Mouse (Mus musculus) cerebellum, adult 9-10 months (tissue): ENCODE measurements around the gene Man2b1.

ENCODE experiments used
- DNase-seq: peaks from one replicate; pipeline ENCODE4 v3.0.0; 2022

Gene Man2b1

DNA sequence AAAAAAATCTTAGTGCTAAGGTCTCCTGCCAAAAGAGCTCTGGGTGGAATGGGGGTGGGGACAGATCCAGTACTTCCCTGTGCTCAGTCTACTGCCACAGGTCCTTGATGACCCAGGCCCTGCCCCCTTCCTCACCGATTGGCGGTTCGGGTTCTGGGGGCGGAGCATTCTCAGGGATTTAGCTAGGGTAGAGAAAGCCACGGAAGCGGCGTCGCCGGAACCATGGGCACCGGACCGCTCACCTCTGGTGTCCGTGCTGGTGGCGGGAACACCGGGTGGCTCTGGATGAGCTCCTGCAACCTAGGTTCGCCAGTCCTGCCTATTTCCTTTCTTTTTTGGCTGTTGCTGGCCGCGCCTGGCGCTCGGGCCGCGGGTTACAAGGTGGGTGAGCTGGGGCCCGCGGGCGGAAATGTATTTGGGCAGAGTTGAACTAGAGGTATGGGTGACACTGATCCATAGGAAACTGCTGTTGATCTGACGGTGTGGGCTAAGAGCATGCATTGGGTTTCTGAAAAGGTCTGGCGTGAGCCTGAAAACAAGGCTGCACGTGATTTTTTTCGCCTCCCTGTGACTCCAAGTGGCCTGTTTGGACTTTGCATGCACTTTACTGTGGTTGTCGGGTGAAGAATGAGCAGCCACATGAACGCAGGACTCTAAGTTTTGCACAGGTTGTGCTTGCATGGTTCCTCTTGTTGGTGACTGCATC is at the start of gene Man2b1:
Gene Man2b1, plus strand, starts transcription at position 163 of the 706 bp plus-strand sequence.
- DNase-seq, result peak; percentile 88

DNA sequence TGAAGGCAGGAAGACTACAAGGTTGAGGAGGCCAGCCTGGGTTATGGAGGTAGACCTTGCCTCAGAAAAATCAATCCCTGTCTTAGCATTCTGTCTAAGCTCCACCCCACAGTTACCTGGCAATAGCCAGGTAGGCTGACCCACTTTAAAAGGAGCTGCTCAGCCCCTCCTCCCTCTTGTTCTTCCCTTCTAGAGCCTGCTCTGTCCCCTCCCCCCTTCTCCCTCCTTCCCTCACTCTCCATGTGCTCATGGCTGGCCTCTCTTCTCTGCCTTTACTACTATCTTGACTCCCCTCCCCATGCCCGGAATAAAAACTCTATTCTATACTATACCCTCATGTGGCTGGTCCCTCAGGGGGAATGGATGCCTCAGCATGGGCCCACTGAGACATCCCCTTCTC is 49.2 kb upstream of the Man2b1 start:
- DNase-seq, result peak; percentile 57

DNA sequence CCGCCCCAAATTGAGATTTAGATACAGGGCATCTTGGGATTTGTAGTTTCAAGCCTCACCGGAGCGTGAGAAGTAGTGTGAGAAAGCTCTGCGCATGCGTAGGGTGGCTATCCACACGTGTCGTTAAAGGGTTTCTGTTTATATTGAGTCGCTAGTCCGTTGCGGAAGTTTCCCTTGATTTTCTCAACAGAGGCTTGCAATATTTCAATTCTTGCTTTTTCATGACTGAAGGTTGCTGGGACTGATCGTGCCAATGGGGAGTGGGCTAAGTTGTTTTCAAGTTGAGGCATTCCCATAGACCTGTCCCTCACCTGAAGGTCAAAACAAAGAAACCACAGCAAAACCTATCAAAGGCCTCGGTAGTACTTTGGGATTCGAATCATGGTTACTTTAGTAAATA is 48.3 kb upstream of the Man2b1 start:
- peak; percentile 76 for DNase-seq

DNA sequence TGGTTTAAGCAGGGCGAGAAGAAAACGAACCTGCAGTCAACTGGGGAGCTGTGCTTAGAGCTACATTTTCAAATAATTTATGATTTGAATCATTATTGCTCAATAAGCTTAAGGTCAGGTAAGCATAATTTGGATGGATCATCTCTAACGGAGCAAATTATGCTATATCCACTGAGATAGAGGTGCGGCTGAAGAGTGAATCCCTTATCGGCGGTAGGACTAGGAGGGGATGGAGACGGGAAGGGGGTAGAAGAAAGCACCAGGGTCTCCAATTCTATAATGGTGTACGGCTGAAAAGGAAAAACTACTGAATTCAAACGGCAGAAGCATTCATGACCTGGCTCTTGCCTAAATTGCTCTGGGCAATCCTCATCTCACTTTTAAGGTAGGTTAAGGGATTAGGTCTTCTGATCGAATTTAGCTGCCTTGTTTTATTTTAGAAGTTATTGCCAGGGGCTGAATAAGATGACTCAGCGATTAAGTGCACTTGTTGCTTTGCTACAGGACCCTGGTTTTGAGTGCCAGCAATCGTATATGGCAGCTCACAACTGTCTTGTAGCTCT is 47.8 kb upstream of the Man2b1 start:
- peak; percentile 61 for DNase-seq

DNA sequence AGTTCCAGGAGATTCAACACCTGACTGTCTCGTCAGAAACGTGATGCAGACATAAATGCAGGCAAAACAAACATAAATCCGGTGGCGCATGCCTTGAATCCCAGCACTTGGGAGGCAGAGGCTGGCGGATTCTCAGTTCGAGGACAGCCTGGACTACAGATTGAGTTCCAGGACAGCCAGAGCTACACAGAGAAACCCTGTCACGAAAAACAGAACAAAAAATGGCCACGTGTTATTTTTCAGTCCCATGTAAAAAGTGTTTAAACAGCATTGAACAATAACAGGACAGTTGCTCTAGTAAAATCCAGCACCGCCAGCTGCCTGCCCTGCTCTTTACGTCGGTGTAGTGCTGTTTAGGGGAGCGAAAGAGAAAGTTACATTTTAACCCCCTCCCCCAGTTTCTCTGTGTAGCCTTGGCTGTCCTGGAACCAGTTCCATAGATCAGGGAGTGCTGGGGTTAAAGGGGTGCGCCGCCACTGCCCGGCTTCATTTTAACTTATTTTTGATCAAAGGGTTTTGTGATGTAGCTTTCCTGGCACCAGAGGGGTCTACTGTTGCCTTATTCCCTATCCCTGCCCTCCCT is 47.3 kb upstream of the Man2b1 start:
- DNase-seq, result peak; percentile 59

DNA sequence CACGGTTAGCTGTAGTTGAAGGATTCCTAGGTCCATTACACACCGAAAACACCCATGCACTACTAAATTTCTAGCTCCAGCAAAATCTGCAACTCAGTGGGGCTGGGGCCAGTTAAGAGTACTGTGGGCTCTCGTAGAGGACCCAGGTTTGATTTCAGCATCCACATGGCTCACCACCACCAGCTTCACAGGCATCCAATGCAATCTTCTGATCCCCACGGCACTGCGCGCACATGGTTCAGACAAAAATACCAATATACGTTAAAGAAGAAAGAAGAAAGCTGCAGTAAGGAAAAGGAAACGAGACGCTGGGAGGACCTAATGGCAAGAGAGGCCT is 46.7 kb upstream of the Man2b1 start:
- DNase-seq, result no peak

DNA sequence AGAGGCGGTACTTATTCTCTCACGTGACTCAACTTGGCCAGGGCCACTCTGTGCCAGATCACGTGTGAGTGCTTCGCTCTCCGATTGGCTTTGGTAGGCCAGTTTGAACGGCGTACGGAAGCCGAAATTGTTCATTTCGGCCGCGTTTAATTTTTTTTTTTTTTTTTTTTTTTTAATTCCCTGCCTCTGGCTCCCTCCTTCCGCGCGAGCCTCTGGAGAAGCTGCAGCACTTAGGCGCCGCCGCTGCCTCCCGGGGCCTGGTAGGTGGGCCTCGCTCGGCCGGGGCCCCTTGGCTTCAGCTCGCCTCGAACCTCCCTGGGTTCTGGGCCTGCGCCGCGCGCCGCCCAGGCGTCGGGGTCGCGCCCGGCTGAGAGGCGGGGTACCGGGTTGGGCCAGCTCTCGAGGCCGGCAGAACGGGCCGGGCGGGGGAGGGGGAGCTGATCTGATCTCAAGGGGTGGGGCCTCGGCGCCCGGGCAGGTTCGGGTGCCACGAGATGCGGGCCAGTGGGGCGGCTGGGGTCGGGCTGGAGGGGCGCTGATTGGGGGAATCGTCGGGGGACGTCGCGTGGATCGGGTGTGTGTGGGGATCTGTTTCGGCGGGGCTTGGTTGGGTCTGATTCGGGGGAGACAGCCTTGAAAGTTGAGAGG is 46.2 kb upstream of the Man2b1 start, which contains the start of gene Tnpo2:
Gene Tnpo2, plus strand, starts transcription at position 198 of the 648 bp plus-strand sequence.
- peak; percentile 95 for DNase-seq

DNA sequence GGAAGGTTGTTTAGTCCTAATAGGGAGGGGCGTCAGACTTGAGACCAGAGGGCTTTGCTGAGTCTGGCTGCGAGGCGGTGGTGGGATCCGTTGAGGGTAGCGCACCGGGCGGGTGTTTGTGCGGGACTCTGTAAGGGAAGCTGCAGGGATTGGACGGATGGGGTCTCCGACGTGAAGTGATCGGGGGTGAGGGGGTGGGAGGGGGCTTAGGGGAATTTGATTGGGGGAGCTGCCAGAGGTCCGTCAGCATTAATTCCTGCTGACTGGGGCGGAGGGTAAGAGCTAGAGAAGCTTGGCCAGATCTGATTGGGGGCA is 45.7 kb upstream of the Man2b1 start:
- no peak for DNase-seq

DNA sequence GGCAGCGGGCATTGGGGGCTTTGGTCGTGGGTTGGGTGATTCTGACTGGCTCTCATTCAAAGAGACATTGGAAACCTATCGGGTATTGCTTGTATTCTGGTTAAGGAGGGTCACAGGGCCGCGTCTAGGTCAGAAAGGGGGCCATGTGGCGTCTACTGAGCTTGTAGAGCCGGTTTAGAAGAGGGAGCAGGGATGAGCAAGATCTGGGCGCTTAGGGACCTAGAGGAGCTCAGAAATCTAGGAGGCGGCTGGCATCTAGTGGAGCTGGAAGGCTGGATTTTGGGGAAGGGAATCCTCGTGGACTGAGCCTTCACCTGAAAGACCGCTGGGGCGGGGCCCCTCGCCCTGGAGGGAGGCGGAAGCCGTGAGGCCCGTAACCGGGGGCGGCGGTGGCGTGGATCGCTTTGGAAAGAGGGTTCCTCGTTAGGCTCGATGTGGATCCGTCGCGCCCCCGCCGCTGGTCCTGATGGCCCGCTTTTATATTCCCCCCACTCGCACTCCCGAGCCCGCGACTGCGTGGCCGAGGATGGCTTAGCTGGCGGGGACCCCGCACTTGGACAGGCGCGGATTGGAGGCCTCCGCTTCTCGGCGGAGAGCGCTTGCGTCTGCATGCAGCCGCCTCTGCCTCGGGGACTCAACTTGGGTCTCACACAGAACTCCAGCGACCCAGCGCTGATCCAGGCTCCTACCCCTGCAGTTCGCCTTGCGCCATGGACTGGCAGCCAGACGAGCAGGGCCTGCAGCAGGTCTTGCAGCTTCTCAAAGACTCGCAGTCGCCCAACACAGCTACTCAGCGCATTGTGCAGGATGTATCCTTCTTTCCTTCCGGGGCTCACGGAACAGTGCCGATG is 45.2 kb upstream of the Man2b1 start:
- DNase-seq, result peak; percentile 62

DNA sequence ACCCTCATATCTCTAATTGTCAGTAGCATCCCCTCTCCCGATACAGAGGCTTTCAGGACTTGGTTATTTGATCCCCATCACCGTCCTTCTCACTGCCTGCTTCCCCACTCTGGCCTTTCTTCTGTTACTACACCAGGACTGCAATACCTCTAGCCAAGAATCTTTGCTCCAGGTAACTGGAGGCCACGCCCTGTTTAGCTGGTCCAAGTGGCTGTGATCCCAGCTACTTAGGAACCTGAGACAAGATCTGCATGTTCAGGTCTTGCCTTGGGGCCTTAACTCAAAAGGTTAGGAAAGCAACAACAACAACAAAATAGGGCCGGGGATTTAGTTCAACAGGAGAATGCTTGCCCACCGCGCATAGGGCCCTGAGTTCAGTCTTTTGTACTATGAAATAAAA is 39.5 kb upstream of the Man2b1 start:
- no peak for DNase-seq

DNA sequence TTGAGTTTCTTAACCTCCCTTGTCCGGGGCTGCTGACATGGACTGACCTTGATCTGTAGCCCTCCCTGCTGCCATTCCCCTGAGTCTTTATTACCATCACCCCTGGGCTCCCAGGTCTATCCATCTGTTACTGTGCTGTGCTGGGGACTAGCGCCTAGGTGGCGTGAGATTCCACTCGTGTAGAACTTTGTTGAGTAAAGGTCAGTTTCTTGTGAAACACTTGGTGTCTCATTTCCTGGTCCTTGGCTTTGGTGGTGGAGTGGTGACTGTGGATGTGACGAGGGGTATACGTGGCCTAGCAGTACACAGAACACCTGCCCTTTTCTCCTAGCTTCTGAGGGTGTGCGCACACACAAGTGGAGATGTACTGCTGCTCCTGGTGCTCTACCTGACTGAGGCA is 25.7 kb upstream of the Man2b1 start:
- DNase-seq, result no peak

DNA sequence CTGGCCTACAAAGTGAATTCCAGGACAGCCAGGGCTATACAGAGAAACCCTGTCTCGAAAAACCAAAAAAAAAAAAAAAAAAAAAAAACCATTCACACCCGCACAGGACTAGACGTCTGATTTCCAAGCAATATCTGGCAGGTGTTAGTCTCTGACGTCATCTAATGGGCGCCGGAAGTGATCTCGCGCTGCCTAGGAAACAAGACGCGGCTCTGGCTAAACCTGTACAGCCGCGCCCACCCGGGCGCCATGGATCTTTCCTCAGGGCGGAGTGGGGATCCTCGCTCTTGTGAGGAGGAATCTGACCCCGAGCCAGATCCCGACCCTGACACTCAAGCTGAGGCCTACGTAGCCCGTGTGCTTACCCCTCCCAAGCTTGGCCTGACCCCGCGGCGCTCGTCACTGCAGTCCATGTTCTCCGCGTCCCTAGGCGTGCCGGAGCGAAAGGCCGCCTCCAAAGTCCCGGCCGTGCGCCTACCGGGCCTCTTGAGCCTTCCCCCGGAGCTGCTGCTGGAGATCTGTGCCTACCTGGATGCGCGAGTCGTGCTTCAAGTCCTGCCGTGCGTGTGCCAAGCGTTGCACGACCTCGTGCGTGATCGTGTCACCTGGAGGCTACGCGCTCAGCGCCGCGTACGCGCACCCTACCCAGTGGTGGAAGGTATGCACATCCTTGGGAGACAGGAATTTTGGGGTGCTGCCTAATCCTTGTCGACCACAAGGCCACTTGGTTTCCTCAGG is 23.0 kb upstream of the Man2b1 start, which contains the start of gene Fbxw9:
Gene Fbxw9, plus strand, starts transcription at position 177 of the 738 bp plus-strand sequence.
- peak; percentile 92 for DNase-seq

DNA sequence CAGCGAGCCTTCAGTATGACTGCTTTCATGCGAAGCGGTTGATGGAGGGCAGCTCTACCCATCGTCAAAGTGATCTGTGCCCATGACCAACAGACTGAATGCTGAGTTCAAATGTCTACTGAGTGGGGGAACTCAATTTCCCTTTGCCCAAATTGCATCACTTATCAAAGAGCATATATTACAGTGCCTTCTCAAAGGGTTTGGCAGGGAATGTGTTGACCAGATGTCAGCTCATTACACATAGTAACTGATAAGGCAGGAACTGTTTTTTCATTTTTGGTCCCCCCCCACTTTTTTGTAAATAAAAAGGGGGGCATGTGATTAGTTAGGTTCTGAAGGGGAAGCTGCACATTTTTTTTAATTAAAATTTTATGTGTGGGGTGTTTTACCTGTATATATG is 20.5 kb upstream of the Man2b1 start:
- DNase-seq, result no peak

DNA sequence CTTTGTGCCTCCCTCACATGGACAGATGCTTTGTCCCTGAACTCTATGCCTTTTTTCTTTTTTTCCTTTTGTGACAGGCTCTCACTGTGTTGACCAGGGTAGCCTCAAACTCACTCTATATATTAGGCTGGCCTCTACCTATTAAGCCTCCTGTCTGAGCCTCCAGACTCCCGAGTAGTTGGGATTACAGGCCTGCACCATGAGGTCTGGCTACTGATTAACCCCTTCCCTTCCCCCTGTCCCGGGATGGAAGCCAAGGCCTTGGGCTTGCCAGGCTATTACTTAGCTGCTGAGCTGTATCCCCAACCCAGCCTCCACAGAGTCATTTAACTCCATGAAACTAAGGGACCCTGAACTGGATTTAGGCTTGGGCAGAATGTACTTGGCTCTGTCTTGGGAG is 17.9 kb upstream of the Man2b1 start:
- no peak for DNase-seq

DNA sequence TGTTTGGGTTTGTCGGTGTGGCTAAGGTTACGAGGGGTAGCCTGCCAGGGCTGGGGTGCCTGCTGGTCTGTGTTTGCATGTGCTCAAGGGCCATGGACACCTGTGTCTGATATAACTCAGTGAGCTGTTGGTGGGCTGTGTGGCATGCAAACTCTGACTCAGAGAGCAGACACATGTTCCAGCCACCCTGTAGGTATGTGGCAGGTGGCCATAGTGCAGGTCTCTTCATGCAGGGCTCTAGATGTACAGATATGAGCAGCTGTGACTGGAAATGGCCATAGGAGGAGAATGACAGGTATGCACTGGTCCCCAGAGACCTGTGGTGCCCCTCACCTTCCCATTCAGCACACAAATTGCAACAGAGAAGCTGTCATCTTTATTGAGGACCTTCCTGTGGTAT is 15.9 kb upstream of the Man2b1 start:
- DNase-seq, result no peak

DNA sequence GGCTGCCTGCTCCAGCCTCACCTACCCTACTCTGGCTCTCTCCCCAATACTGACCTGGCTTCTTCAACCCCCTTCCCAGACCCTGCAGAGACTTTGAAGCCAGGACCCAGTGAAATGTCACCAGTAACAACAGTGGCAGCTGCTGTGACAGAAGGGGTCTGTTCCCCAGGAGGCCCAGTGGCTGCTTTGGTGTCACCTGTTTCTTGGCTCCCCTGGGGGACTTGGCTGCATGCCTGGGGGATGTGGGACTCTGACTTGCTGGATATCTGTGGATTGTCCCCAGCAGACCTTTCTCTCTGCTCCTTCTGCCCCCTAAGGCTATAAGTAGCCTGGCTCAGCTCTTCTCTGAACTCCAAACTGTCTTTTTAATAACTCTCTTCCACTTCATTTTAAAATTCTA is 15.1 kb upstream of the Man2b1 start, which contains the start of gene Gm5741:
Gene Gm5741, minus strand, starts transcription at position 1 of the 400 bp plus-strand sequence.
- DNase-seq, result no peak

DNA sequence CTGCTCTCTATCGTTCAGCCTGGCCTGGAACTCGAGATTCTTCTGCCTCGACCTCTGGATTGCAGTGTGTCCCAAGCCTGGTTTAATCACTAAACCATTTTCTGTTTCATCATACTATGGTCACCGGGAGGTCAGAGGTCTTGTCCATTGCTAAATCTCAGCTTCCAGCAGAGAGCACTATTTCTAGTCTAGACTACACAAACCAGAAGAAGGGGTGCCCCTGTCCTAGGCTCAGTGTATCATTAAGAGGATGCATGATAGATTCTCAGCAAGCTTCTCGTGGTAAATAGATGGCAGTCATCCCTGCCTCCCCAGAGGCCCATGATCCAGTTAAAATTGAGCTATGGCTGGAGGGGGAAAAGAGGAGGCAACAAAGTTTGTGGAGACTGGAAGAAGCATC is 12.0 kb upstream of the Man2b1 start:
- no peak for DNase-seq

DNA sequence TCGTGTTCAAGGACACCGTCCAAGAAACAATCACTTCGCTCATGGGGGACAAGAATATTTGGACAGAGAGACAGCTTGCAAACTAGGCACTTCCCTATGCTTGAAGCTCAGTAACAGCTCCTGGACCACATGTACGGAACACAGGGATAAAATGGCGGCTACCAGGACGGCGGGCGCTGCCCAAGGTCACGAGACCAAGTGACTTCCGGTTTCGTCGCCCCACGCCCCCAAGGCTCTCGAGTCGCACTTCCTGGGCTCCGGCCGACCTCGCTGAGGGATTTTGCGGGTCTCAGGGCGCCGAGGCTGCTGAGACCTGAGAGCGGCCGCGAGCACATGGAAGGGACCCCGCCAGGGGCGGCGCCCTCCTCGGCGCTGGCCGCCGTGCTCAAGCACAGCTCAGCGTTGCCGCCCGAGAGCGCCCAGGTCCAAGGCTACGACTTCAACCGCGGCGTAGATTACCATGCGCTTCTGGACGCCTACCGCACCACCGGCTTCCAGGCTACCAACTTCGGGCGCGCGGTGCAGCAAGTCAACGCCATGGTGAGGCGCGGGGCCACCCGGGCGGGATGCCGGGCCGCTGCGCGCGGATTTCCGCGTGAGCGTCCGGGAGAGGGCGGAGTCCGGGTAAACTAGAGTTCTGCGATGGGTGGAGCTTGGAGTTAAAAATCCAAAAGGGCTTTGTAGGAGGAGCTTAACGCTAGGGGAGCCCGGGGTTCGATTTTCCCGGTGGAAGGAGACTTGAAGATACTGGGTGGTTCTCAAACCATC is 11.4 kb upstream of the Man2b1 start, which contains the start of gene Dhps:
Gene Dhps, plus strand, starts transcription at position 244 of the 768 bp plus-strand sequence.
- peak; percentile 90 for DNase-seq

DNA sequence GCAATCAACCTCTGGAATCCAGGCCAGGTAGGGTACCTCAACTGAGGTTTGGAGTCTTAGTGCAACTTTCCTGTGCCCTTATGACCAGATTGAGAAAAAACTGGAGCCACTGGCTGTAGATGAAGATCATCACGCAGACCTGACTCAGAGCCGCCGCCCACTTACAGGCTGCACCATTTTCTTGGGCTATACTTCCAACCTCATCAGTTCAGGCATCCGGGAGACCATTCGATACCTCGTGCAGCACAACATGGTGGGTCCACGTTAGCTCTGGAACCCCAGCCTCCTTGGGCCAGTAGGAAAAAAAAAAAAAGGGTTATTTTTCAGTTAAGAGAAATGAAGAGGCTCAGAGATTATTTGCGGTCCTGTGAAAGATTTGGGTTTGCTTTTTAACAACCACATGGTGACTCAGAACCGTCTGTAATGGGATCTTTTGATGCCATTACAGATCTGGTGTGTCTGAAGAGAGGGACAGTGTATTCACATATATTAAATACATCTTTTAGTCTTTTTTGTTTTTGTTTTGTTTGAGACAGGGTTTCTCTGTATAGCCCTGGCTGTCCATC is 10.6 kb upstream of the Man2b1 start:
- DNase-seq, result no peak

DNA sequence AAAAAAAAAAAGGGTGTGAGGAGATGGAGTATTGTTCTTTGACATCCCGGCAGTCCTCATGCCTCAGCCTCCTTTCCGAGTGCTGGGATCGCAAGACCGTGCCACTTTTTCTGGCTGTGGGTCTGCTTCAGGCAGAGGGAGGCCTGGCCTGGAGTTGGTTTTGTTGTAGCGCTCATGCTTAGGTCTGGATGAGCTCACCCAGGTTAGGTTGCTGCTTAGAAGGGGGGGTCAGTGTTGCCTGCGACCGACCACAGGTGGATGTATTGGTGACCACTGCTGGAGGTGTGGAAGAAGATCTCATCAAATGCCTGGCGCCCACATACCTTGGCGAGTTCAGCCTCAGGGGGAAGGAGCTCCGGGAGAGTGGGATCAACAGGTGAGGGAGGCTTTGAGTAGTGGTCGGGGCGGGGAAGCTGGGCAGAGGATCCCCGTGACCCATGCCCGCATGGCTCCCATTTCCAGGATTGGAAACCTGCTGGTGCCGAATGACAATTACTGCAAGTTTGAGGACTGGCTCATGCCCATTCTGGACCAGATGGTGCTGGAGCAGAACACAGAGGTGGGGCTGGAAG is 9.9 kb upstream of the Man2b1 start:
- peak; percentile 49 for DNase-seq

DNA sequence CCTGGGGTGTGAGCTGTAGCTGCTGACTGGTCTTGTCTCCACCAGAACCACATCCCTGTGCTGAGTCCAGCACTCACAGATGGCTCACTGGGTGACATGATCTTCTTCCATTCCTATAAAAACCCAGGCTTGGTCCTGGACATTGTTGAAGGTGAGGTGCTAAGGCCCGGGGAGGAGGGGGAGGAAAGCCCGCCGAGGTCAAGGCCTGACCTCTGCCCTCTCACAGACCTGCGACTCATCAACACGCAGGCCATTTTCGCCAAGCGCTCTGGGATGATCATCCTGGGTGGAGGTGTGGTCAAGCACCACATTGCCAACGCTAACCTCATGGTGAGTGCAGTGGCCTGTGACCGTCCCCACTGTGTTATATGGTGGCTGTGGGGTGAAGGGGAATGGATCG is 8.9 kb upstream of the Man2b1 start:
- peak; percentile 40 for DNase-seq
